Mouse (Mus musculus) thymus, adult 18-20 months (tissue): ENCODE data around the gene Phykpl.
"Not testable (repeated sequence)": the region's sequence is repeated elsewhere in the genome, so short reads cannot be mapped to it uniquely, and the experiment has no call there.

Experiments
- DNase-seq, 2 experiments: peaks; one replicate each; pipeline ENCODE4 v3.0.0; 2022; ENCODE audit warnings: mixed read lengths in 2 of 2

Phykpl gene

GRCm38 (mm10) chr11:51587059-51587458, 2.5 kb downstream of the Phykpl start:
- no peak for DNase-seq

- no peak for DNase-seq
Measured at GRCm38 (mm10) chr11:51588833-51589232, 4.3 kb downstream of the Phykpl start.

DNA sequence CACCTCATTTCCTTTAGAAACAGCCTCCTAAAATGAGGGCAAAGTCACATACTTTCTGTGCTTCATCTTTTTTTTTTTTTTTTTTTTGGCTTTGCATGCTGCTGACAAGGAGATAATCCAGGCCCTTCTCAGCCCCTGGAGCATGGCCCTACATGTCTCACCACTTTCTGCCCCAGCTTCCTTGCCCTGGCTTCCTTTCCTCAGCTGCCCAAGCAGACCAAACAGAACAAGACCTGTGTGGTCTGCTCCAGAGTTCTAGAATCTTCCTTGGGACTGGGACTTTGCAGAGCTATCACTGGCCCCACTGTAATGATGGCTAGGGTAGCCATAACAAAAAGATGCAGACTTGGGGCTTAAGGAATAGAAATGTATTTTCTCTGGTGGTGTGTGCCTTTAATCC, 5.4 kb downstream of the Phykpl start:
- DNase-seq: no peak

- no peak for DNase-seq
Measured at GRCm38 (mm10) chr11:51591168-51591567, 6.6 kb downstream of the Phykpl start.

DNA sequence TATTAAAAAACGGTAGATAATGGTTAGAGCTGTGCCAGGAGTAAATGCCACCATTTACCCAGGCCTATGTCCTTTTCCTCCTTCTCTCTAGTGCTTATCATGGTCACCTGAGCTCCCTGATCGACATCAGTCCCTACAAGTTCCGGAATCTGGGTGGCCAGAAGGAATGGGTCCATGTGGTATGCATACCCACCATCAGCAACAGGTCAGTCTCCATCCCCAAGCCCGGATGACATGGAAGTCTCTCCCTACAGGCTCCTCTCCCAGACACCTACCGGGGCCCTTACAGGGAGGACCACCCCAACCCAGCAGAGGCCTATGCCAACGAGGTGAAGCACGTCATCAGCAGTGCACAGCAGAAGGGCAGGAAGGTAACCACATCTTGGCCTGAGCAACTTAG, 7.4 kb downstream of the Phykpl start:
- no peak for DNase-seq

GRCm38 (mm10) chr11:51593368-51593767, 8.8 kb downstream of the Phykpl start:
- DNase-seq: no peak

DNA sequence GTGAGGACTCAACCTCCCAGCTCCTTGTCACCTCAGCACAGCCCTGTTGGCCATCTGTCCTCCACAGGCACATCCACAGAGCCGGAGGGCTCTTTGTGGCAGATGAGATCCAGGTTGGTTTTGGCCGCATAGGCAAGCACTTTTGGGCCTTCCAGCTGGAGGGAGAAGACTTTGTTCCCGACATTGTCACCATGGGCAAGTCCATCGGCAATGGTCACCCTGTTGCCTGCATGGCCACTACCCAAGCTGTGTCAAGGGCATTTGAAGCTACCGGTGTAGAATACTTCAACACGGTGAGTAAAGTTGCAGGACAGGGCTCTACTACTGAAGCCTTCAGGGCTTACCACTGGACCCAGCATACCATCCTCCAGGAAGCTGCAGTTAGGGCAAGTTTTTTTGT, 9.3 kb downstream of the Phykpl start:
- DNase-seq: no peak

DNA sequence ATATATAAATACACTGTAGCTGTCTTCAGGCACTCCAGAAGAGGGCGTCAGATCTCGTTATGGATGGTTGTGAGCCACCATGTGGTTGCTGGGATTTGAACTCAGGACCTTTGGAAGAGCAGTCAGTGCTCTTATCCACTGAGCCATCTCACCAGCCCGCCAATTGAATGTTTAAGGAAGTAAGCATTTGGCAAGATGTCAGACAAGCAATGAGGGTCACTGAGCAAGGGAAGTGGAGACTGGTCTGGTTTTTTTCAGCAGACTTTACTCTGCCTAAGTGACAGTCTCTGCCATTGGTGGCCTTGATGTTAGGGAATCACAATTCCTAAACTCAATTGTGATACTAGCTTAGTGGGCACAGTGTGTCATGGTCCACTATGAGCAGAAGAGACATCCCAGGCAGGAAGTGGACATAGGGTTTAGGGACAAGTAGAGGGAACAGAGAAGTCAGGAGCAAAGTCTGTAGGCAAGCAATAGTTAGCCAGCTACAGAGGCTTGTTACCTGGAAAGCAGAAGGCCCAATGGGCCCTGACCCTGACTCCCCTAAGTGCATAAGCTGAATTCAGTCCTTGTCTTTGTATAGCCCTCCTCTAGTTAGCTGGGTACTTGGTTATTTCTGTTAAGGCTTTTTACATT, 10.3 kb downstream of the Phykpl start:
- no peak for DNase-seq

- DNase-seq: no peak
Measured at GRCm38 (mm10) chr11:51595459-51596083, 11.0 kb downstream of the Phykpl start.

- no peak for DNase-seq
Measured at GRCm38 (mm10) chr11:51597553-51597952, 13.0 kb downstream of the Phykpl start.

GRCm38 (mm10) chr11:51602253-51602652, 17.7 kb downstream of the Phykpl start:
- no peak for DNase-seq

GRCm38 (mm10) chr11:51605602-51606446, 21.3 kb downstream of the Phykpl start:
- DNase-seq: peak; percentile 83 to 85

GRCm38 (mm10) chr11:51606447-51607095, 22.0 kb downstream of the Phykpl start, which contains the start of gene Hnrnpab:
Gene Hnrnpab, minus strand, starts transcription at chr11:51606847.
- DNase-seq: peak; percentile 92 to 97

DNA sequence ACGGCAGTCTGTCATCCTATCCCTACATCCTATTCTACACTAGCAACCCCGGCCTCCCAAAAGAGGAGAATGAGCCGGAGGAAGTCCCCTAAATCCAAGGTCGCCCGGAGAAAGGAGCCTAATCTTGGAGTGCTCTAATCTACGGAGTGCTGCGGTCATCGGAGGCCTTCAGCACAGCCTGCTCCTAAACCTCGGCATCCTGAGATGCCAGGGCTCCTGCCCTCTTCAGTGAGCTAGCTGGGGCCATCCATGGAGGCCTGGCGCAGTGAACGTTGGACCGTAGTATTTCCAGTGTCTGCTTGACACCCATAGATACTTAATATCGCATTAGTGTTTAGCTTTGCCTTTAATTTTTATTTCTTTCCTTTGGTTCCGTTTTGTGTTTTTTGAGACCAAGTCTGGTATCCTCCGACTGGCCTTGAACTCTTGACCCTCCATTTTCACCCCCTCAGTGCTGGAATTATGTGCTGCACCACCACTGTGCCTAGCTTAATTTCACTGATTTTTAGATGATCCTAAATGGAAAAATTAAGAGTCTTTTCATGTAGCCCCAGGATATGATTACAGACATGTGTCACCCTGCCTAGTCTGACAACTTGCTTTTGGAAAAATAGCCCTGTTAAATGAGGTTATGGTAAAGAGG, 22.7 kb downstream of the Phykpl start:
- DNase-seq: no peak

- DNase-seq: no peak
Measured at GRCm38 (mm10) chr11:51609266-51609909, 24.8 kb downstream of the Phykpl start.

GRCm38 (mm10) chr11:51609940-51610339, 25.4 kb downstream of the Phykpl start:
- not testable (repeated sequence) for DNase-seq

GRCm38 (mm10) chr11:51614256-51614655, 29.7 kb downstream of the Phykpl start:
- DNase-seq: no peak

- DNase-seq: no peak
Measured at GRCm38 (mm10) chr11:51615129-51615528, 30.6 kb downstream of the Phykpl start.

DNA sequence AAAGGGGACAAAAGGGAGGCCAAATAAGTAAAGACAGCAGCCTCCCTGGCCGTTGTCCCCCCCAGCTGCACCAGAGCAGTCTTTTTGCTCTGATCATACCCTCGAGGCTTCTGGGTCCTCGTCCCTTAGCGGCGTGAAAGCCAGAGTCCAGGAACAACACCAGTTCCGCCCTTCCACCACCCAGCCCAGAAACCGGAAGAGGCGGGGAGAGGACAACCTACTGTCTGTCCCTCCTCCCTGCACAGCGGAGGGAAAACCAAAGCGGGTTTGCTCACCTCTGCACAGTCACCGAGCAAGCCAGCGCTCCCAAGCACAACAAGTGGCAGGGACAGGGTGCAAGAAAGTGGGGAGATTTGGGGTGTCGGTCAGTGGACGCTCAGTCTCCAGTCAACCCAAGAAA, 31.0 kb downstream of the Phykpl start:
- DNase-seq: peak; percentile 57 to 62

DNA sequence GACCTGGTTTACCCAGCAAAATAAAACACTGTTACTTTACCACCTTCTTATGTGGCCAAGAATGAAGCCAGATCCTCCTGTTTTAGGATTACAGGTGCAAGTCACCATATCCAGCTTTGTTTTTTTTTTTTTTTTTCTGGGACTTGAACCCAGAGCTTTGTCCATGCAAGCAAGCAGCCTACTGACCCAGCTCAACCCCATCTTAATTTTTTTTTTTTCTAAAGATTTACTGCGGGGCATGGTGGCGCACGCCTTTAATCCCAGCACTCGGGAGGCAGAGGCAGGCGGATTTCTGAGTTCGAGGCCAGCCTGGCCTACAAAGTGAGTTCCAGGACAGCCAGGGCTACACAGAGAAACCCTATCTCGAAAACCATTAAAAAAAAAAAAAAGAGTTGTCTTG, 31.6 kb downstream of the Phykpl start:
- DNase-seq: not testable (repeated sequence)

GRCm38 (mm10) chr11:51617693-51618092, 33.1 kb downstream of the Phykpl start:
- peak in 1 of 2 experiments; percentile 60 for DNase-seq

GRCm38 (mm10) chr11:51618894-51619408, 34.4 kb downstream of the Phykpl start:
- DNase-seq: no peak
